Mouse (Mus musculus): ENCODE data around the gene Irf8. TPM values are rescaled to one million over a fixed set of nuclear protein-coding genes. Genes with fewer than 3 reads are reported as not detected.
"Not testable (repeated sequence)": the region's sequence is repeated elsewhere in the genome, so short reads cannot be mapped to it uniquely, and the experiment has no call there.

The Irf8 gene
- total RNA-seq, 4 experiments from 2014 or later: 5.1 to 22.2 (median 11.7) TPM

GRCm38 (mm10) chr8:120795944-120796635 is 59.9 kb downstream of the Irf8 start:
- peak; percentile 48 to 56 for DNase-seq (ENCODE audit: low spot score in 2 of 2)

- no peak for DNase-seq (ENCODE audit: low spot score in 2 of 2)
Observed at GRCm38 (mm10) chr8:120797019-120797727, 61.0 kb downstream of the Irf8 start.

- DNase-seq (ENCODE audit: low spot score in 2 of 2): peak in 1 of 2 experiments; percentile 37
Observed at GRCm38 (mm10) chr8:120800308-120800865, 64.2 kb downstream of the Irf8 start.

GRCm38 (mm10) chr8:120803661-120804375 is 67.7 kb downstream of the Irf8 start:
- not testable (repeated sequence) for DNase-seq (ENCODE audit: low spot score in 2 of 2)

- no peak for DNase-seq (ENCODE audit: low spot score in 2 of 2)
Observed at GRCm38 (mm10) chr8:120804741-120805140, 68.6 kb downstream of the Irf8 start.

Other genes starting within 250 kb of the Irf8 start
- gene Gins2, start 147.1 kb upstream of the Irf8 start, total RNA-seq (2022): 1 to 10 TPM; 1.1 to 3.3 (median 2.5) TPM
- 10 to 100 TPM; 11.8 to 16.6 (median 14.4) TPM for gene 1190005I06Rik, start 88.7 kb upstream of the Irf8 start, total RNA-seq (2022)
- 1 to 10 TPM in 1 of 4 experiments, under 1 TPM in 1, not detected in 2; 0.62 to 1.2 TPM for gene Gm27021, start 68.3 kb upstream of the Irf8 start, total RNA-seq (2022)
- gene Cox4i1, start 68.1 kb upstream of the Irf8 start, total RNA-seq (2022): 1,000 to 10,000 TPM; 1,070 to 1,158 (median 1,126) TPM
- gene Emc8, start 67.8 kb upstream of the Irf8 start, total RNA-seq (2022): 10 to 100 TPM; 60.5 to 72.0 (median 69.4) TPM